Mouse (Mus musculus) R1 (cell line): ENCODE measurements at regions not wholly inside any gene's neighbourhood (a gene's known extent, or its start where the extent isn't known, plus 50 kb on each side); places are given as distances from the start of the nearest gene placed in this dataset.

Source experiments
- DNase-seq: peaks from one replicate; pipeline ENCODE4 v3.0.0-alpha.2; 2018; ENCODE audit warnings: low read depth, low spot score

DNA sequence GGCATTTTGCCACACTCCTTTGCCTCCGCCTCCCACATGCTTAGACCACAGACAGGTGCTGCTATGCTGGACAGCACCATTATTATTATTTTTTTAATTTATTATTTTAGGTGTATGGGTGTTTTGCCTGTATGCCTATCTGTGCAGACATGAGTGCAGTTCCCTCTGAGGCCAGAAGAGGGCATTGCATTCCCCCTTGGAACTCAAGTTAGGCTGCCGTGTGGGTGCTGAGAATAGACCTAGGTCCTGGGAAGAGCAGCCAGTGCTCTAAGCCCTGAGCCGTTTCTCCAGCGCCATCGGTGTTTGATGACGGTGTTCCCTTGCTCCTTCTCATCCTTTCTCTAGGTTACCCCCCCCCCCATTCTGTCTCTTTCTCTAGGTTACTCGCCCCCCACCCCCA is 49.9 kb upstream of the Ucn3 start:
- DNase-seq = peak; percentile 50
